In genomic region chr19:32493471-32493870, GRCm38 (mm10) we compare ENCODE assay signal across 28 mouse cellular contexts. TPM values are rescaled to one million over a fixed set of nuclear protein-coding genes. Genes with fewer than 3 reads are reported as not detected.
DNase-seq lines count a peak whose midpoint lies in the region; ATAC-seq and TF ChIP-seq lines count a peak whose summit lies in the region.
"Had no signal": no experiment of that assay in that cellular context is flagged by ENCODE, and none has a peak within 500 bp of the region (broad histone marks: within the 10 kb centered on the region; RNA-seq: fewer than 3 reads in every experiment).

No protein-coding gene starts in this region.

- H3K4me1 ChIP-seq in heart, embryonic 12.5 days (replicated peaks), result peaks cover 4% of the 10 kb centered on the region
- peaks cover 11 to 12% of the 10 kb centered on the region in 2 experiments for H3K4me1 ChIP-seq in MEL (ENCODE audit: control insufficient read depth in 1 of 2, insufficient read depth in 2 of 2, low read length in 2 of 2)
- H3K4me1 ChIP-seq: forebrain, embryonic 12.5 days; hindbrain, embryonic 12.5 days; limb, embryonic 10.5 days had no signal

- no peak for TF ChIP-seq POLR2A in MEL (IDR thresholded peaks at IDR 0.05; ENCODE audit: control insufficient read depth in 1 of 2, insufficient read depth in 1 of 2, low read depth in 1 of 2, low read length in 2 of 2, poor library complexity in 1 of 2)

- peak; percentile 23 for TF ChIP-seq CTCF in left cerebral cortex, adult 2 months (IDR thresholded peaks at IDR 0.05)
- TF ChIP-seq CTCF in MEL (IDR thresholded peaks at IDR 0.05 in 2 of 3, conservative IDR thresholded peaks at IDR 0.05 in 1 of 3; ENCODE audit: control insufficient read depth in 1 of 3, insufficient read depth in 1 of 3, low read depth in 2 of 3, low read length in 3 of 3, poor library complexity in 1 of 3, severe bottlenecking in 1 of 3), result no peak; a peak in 1 of 6 replicates

- H3K27me3 ChIP-seq in heart, embryonic 12.5 days (replicated peaks), result no peaks in the 10 kb centered on the region
- no peaks in the 10 kb centered on the region for H3K27me3 ChIP-seq in MEL (ENCODE audit: control insufficient read depth in 1 of 2, insufficient read depth in 2 of 2, low read length in 2 of 2)
- H3K27me3 ChIP-seq: embryonic facial prominence, embryonic 13.5 days; forebrain, embryonic 12.5 days; hindbrain, embryonic 12.5 days; neural tube, embryonic 15.5 days had no signal

- ATAC-seq in heart, embryonic 12.5 days (ENCODE audit: insufficient number of reproducible peaks, low FRiP score), result no peak
- ATAC-seq: CD4-positive, CD25-positive, alpha-beta regulatory T cell, adult 4 months; inflammation-experienced regulatory T-cells, adult 6 months; lung, postnatal 0 days had no signal

- H3K36me3 ChIP-seq in heart, embryonic 12.5 days, result peaks cover 59% of the 10 kb centered on the region
- H3K36me3 ChIP-seq in MEL (ENCODE audit: control insufficient read depth in 1 of 2, insufficient read depth in 2 of 2, low read length in 2 of 2), result peaks cover 56 to 70% of the 10 kb centered on the region in 2 experiments

- H3K79me2 ChIP-seq in MEL (ENCODE audit: control insufficient read depth, insufficient read depth, low read length, poor library complexity), result peaks cover 84% of the 10 kb centered on the region

- intact Hi-C loops in left cerebral cortex, adult 2 months (cut with DNase I), result no loop called here
- intact Hi-C loops in left cerebral cortex, postnatal 36 days (cut with DNase I), result no loop called here
- intact Hi-C loops in gastrocnemius, postnatal 36 days (cut with DNase I), result no loop called here

- DNase-seq in heart, adult 11 months, result peak; percentile 11
- no peak for DNase-seq in left cerebral cortex, adult 2 months (ENCODE audit: extremely low spot score in 1 of 2, low spot score in 2 of 2)
- DNase-seq in left cerebral cortex, postnatal 36 days (ENCODE audit: low spot score in 2 of 2), result no peak
- DNase-seq in MEL (ENCODE audit: low read depth, low spot score), result no peak
- peak; percentile 27 to 30 for DNase-seq in layer of hippocampus, adult 8-10 months (ENCODE audit: low spot score in 2 of 2)
- no peak for DNase-seq in gastrocnemius, postnatal 36 days
- DNase-seq in adrenal gland, postnatal 25 days, result no peak
- DNase-seq: adrenal gland, adult 2 months; cerebellum, adult 2 months; cerebellum, postnatal 25 days; gastrocnemius, postnatal 14 days; heart, adult 2 months; kidney, adult 9 months; kidney, postnatal 25 days; liver; spleen, adult 18-20 months; thymus, postnatal 36 days had no signal

- no peak overlapping the region for H3K4me2 ChIP-seq in heart, embryonic 12.5 days
- H3K4me2 ChIP-seq: embryonic facial prominence, embryonic 13.5 days; forebrain, embryonic 12.5 days; hindbrain, embryonic 12.5 days; neural tube, embryonic 15.5 days had no signal

- H3K27ac ChIP-seq in heart, embryonic 12.5 days (ENCODE audit: poor library complexity, severe bottlenecking), result no peak overlapping the region
- no peak overlapping the region for H3K27ac ChIP-seq in left cerebral cortex, adult 2 months
- no peak overlapping the region for H3K27ac ChIP-seq in MEL (ENCODE audit: control insufficient read depth, low read depth, low read length)
- H3K27ac ChIP-seq: embryonic facial prominence, embryonic 13.5 days; forebrain, embryonic 12.5 days; heart, adult 2 months; hindbrain, embryonic 12.5 days; limb, embryonic 10.5 days; midbrain, embryonic 10.5 days; neural tube, embryonic 15.5 days had no signal

- TF ChIP-seq RAD21 in MEL (IDR thresholded peaks at IDR 0.05; ENCODE audit: low read depth, low read length), result no peak

- no peak overlapping the region for H3K4me3 ChIP-seq in heart, embryonic 12.5 days
- no peak overlapping the region for H3K4me3 ChIP-seq in left cerebral cortex, adult 2 months
- no peak overlapping the region for H3K4me3 ChIP-seq in MEL (ENCODE audit: control insufficient read depth in 1 of 2, insufficient read depth in 1 of 2, low read depth in 2 of 2, low read length in 2 of 2)
- H3K4me3 ChIP-seq: embryonic facial prominence, embryonic 13.5 days; erythroblast, embryonic 14.5 days; forebrain, embryonic 12.5 days; heart, adult 2 months; hindbrain, embryonic 12.5 days; limb, embryonic 10.5 days; midbrain, embryonic 10.5 days; neural tube, embryonic 15.5 days had no signal

- WGBS in heart, embryonic 12.5 days, result 85% methylated on average over 8 of the region's 8 CpGs

- no peaks in the 10 kb centered on the region for H3K9me3 ChIP-seq in heart, embryonic 12.5 days (replicated peaks)
- no peaks in the 10 kb centered on the region for H3K9me3 ChIP-seq in MEL (replicated peaks; ENCODE audit: insufficient read depth, low read length)
- H3K9me3 ChIP-seq: embryonic facial prominence, embryonic 13.5 days; forebrain, embryonic 12.5 days; hindbrain, embryonic 12.5 days; limb, embryonic 10.5 days; midbrain, embryonic 10.5 days; neural tube, embryonic 15.5 days had no signal

- TF ChIP-seq EP300 in MEL (IDR thresholded peaks at IDR 0.05; ENCODE audit: low read depth in 1 of 2, low read length in 2 of 2), result no peak

- H3K9ac ChIP-seq in heart, embryonic 12.5 days, result no peak overlapping the region
- H3K9ac ChIP-seq in MEL (ENCODE audit: control insufficient read depth, low read depth, low read length, poor library complexity, severe bottlenecking), result no peak overlapping the region
- H3K9ac ChIP-seq: embryonic facial prominence, embryonic 13.5 days; forebrain, embryonic 12.5 days; hindbrain, embryonic 12.5 days; neural tube, embryonic 15.5 days had no signal

TF ChIP-seq in MEL, 35 proteins besides CTCF, POLR2A, EP300 and RAD21:
- 0 out of 2 replicates have a peak, but pooled peaks have one; percentile 36 for TF ChIP-seq ZMIZ1 (IDR thresholded peaks at IDR 0.05; ENCODE audit: low read depth, low read length)
- no peak for TF ChIP-seq MEF2A (IDR thresholded peaks at IDR 0.05; ENCODE audit: extremely low read depth, insufficient replicate concordance, low read depth, low read length, poor library complexity, severe bottlenecking)

RNA-seq across cellular contexts. Expression of gene Minpp1, which starts 7.9 kb away (rescaled TPM):
- 79.3 and 81.1 TPM in 2 replicates for polyA plus RNA-seq in heart, embryonic 12.5 days (2016; fragmentation: Nextera tagmentation; extraction: Ambion mirVana)
- total RNA-seq in left cerebral cortex, adult 2 months (2021), result 10 to 100 TPM; 66.3 to 71.3 TPM
- 10 to 100 TPM; 68.4 to 73.9 TPM for total RNA-seq in left cerebral cortex, postnatal 36 days (2021)
- 192 and 256 TPM in 2 replicates for total RNA-seq in MEL (2012; rRNA removed)
- polyA plus RNA-seq in MEL (2012; ENCODE audit: insufficient read depth in 1 of 2, insufficient read length in 2 of 2, low read depth in 1 of 2, low replicate concordance in 2 of 2, missing spikeins in 1 of 2), result 100 to 1,000 TPM in 1 of 2 experiments, not detected in 1; 176 TPM
- total RNA-seq in layer of hippocampus, adult 8-10 months (2022), result 10 to 100 TPM; 54.8 to 58.1 (median 55.9) TPM
- total RNA-seq in gastrocnemius, postnatal 36 days (2021), result 10 to 100 TPM; 12.7 to 15.2 TPM
- total RNA-seq in adrenal gland, postnatal 25 days (2021), result 43.6 and 45.5 TPM in 2 replicates

RNA-seq across cellular contexts. Expression of gene Rpl9-ps6, which starts 27.1 kb away (rescaled TPM):
- polyA plus RNA-seq in heart, embryonic 12.5 days (2016; fragmentation: Nextera tagmentation; extraction: Ambion mirVana), result 57.6 and 60.3 TPM in 2 replicates
- 10 to 100 TPM; 29.3 to 40.0 TPM for total RNA-seq in left cerebral cortex, adult 2 months (2021)
- 10 to 100 TPM; 23.2 to 46.0 TPM for total RNA-seq in left cerebral cortex, postnatal 36 days (2021)
- total RNA-seq in MEL (2012; rRNA removed), result 111 and 161 TPM in 2 replicates
- 10 to 100 TPM in 1 of 2 experiments, not detected in 1; 95.5 TPM for polyA plus RNA-seq in MEL (2012; ENCODE audit: insufficient read depth in 1 of 2, insufficient read length in 2 of 2, low read depth in 1 of 2, low replicate concordance in 2 of 2, missing spikeins in 1 of 2)
- 10 to 100 TPM; 27.2 to 45.2 (median 37.3) TPM for total RNA-seq in layer of hippocampus, adult 8-10 months (2022)
- total RNA-seq in gastrocnemius, postnatal 36 days (2021), result 10 to 100 TPM; 25.7 to 26.5 TPM
- 47.5 and 79.0 TPM in 2 replicates for total RNA-seq in adrenal gland, postnatal 25 days (2021)

Comparison
In these comparisons a context has a peak if more than half of its experiments do, and no peak if none do; other contexts are left out.
1. DNase-seq: peak in heart, adult 11 months (single experiment) and layer of hippocampus, adult 8-10 months (2 of 2); none in left cerebral cortex, adult 2 months (0 of 2), left cerebral cortex, postnatal 36 days (0 of 2), MEL (single experiment), gastrocnemius, postnatal 36 days (0 of 2) and adrenal gland, postnatal 25 days (single experiment).